Mouse (Mus musculus) G1E (cell line): ENCODE data around the gene Adarb1. TPM values are rescaled to one million over a fixed set of nuclear protein-coding genes. Genes with fewer than 3 reads are reported as not detected.

ENCODE experiments used
- ATAC-seq: 2 replicates; pipeline ENCODE4 v1.8.0; 2016; ENCODE audit warnings: mild to moderate bottlenecking; ENCODE audit not compliant: insufficient number of reproducible peaks, poor library complexity, low FRiP score, severe bottlenecking; ENCODE audit errors: extremely low read depth
- DNase-seq: peaks from one replicate; pipeline ENCODE4 v3.0.0; 2012; ENCODE audit warnings: low spot score
- H3K27me3 ChIP-seq: 2 replicates; pipeline ENCODE4 v1.6.1; 2012; ENCODE audit warnings: mild to moderate bottlenecking, low read length, inconsistent platforms; ENCODE audit not compliant: insufficient read depth
- H3K36me3 ChIP-seq: replicated peaks from 2 replicates; pipeline ENCODE3; 2012; ENCODE audit warnings: mild to moderate bottlenecking, inconsistent platforms
- H3K4me1 ChIP-seq: 2 replicates; pipeline ENCODE4 v1.6.1; 2012; ENCODE audit warnings: low read depth, low read length, inconsistent platforms, mixed read lengths; ENCODE audit not compliant: insufficient read depth
- H3K4me3 ChIP-seq: 2 replicates; pipeline ENCODE4 v1.5.1; 2012; ENCODE audit warnings: low read depth, mild to moderate bottlenecking, inconsistent platforms, low read length, moderate library complexity, mixed read lengths
- H3K9me3 ChIP-seq: replicated peaks from 2 replicates; pipeline ENCODE4 v1.6.1; 2012; ENCODE audit warnings: inconsistent platforms
- CTCF ChIP-seq: IDR thresholded peaks from 2 replicates; pipeline ENCODE4 v1.5.1; 2012; ENCODE audit warnings: low read depth, low read length, inconsistent platforms, mixed read lengths
- GATA1 ChIP-seq: IDR thresholded peaks from 2 replicates; pipeline ENCODE4 v1.6.1; 2012; ENCODE audit warnings: borderline replicate concordance, low read length, inconsistent platforms, mixed read lengths
- GATA2 ChIP-seq: IDR thresholded peaks from 2 replicates; pipeline ENCODE4 v1.6.1; 2012; ENCODE audit warnings: low read depth, low read length, inconsistent platforms, borderline replicate concordance
- POLR2AphosphoS5 ChIP-seq: IDR thresholded peaks from 2 replicates; pipeline ENCODE4 v1.6.1; 2012; ENCODE audit warnings: low read depth, low read length, inconsistent platforms; ENCODE audit not compliant: insufficient replicate concordance
- TAL1 ChIP-seq: conservative IDR thresholded peaks from 2 replicates; pipeline ENCODE4 v1.6.1; 2012; ENCODE audit warnings: low read depth, low read length, inconsistent platforms, mixed read lengths
- polyA plus RNA-seq: library from polyadenylated mRNA; stranded (reverse); fragments of >175 nt; gene quantifications from 2 replicates; pipeline ENCODE4 v1.2.3, GENCODE M21; 2012
- total RNA-seq, 2 experiments: library from RNA; stranded (forward) in 1 of 2; stranded (reverse) in 1 of 2; fragments of 200-1000 nt in 1 of 2; fragments of >200 nt in 1 of 2; fragmentation: Nextera tagmentation in 1 of 2; gene quantifications; 2 replicates each; pipeline ENCODE4 v1.2.3; 2014 to 2017

Gene Adarb1
- total and polyA plus RNA-seq, 3 experiments, result 0.05 TPM; not detected in 2

DNA sequence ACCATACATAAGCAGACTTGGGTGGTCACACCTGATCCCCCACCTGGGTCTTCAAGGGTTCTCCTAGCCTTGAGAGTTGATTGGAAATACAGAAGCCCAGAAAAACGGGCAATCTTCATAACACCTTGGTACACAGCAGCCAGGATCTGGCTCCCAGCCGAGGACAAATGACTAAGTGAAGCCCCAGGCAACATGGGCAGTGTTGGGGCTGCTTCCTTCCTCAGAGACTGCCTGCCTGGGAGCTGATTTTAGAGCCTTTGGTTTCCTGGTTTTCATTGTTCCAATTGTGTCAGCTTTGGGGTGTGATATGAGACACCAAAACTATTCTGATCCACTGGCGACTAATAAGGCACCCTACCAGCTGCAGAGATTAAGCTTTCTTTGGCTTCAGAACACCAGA lies 20.0 kb downstream of the Adarb1 start:
- DNase-seq (no peak), ATAC-seq (no peak)
- H3K9me3 ChIP-seq, result no peaks in the 10 kb centered on the region
- H3K4me3 ChIP-seq, result no peak overlapping the region
- H3K27me3 ChIP-seq, result peaks cover 4% of the 10 kb centered on the region
- H3K4me1 ChIP-seq, result no peaks in the 10 kb centered on the region
- no peak for TF ChIP-seq POLR2AphosphoS5
- TF ChIP-seq TAL1, result no peak
- TF ChIP-seq CTCF, result no peak
- no peak for TF ChIP-seq GATA1
- TF ChIP-seq GATA2, result no peak
- H3K36me3 ChIP-seq, result no peaks in the 10 kb centered on the region

DNA sequence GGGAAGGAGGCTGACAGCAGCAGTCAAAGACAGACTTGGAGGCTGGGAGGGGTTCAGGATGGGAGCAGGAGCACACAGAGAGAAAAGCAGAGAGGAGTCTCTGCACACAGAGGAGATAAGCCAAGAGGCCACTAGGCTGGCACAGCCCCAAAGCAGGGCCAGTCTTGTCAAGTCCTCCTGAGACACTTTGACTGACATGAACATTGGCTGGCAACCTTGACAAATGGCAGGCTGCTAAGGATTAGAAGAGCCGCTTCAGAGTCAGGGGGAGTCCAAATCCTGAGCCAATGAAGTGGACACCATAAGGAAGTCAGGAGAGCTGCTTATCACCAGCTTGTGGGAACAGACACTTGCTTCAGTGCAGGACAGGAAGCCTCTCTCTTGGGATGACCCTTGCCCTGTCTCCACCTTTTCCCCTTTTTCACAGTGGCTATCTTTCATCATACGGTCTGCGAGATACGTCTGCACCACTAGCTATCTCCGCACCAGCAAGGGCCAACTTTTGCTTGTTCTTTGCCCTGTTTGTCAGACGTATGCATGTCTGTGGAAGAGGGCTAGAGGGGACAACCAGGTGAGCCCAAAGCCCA lies 20.9 kb downstream of the Adarb1 start:
- peaks cover 5% of the 10 kb centered on the region for H3K27me3 ChIP-seq
- TF ChIP-seq CTCF (no peak), GATA2 (no peak), TAL1 (no peak), GATA1 (no peak), POLR2AphosphoS5 (no peak)
- no peak for ATAC-seq
- no peak for DNase-seq
- H3K4me1 ChIP-seq, result no peaks in the 10 kb centered on the region
- no peaks in the 10 kb centered on the region for H3K9me3 ChIP-seq
- H3K36me3 ChIP-seq, result no peaks in the 10 kb centered on the region
- no peak overlapping the region for H3K4me3 ChIP-seq

DNA sequence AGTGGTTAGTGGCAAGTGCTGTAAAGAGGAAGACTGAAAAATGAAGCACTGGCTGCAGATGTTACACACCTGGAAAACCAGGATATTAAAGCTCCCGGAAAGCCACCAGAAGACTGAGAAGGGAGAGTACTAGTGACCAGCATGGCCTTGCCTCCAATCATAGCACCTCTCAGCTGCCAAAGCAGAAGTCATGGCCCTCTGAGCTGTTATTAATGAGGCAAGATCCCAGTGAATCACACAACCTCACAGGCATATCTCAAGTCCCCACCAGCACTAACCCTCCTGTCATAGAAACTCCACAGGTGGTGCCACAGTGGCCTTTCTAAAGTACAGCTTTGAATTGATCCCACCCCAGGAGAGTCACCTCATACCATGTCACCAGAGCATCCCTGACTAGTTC lies 22.1 kb downstream of the Adarb1 start:
- TF ChIP-seq CTCF (no peak), GATA2 (no peak), GATA1 (no peak), POLR2AphosphoS5 (no peak), TAL1 (no peak)
- Histone ChIP-seq H3K27me3 (peaks cover 3% of the 10 kb centered on the region), H3K4me3 (no peak overlapping the region), H3K4me1 (no peaks in the 10 kb centered on the region), H3K9me3 (no peaks in the 10 kb centered on the region), H3K36me3 (no peaks in the 10 kb centered on the region)
- ATAC-seq (no peak), DNase-seq (no peak)

DNA sequence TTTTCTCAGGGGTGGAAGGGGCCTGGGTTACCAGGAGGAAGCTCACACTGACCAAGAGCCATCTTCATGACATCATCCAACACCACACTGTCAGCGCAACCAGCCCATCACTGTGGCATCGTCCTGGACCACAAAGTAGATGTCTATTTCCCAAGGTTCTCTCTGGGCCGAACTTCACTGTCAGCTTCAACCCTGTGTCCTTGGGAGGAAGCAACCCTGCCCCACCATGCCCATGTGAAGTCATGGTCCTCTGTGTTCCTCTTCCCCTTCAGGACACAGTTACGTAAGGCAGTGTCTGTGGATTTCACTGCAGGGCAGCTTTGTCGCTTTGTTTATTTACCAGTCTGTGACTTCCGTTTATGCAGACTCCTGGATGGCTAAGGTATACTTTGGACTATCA lies 27.0 kb downstream of the Adarb1 start:
- no peak for DNase-seq
- Histone ChIP-seq H3K36me3 (no peaks in the 10 kb centered on the region), H3K9me3 (no peaks in the 10 kb centered on the region), H3K4me3 (no peak overlapping the region), H3K27me3 (peaks cover 3% of the 10 kb centered on the region; the same call in 1 of the 2 replicates), H3K4me1 (no peaks in the 10 kb centered on the region)
- ATAC-seq, result no peak
- TF ChIP-seq TAL1 (no peak), CTCF (no peak), POLR2AphosphoS5 (no peak), GATA2 (no peak), GATA1 (no peak)

DNA sequence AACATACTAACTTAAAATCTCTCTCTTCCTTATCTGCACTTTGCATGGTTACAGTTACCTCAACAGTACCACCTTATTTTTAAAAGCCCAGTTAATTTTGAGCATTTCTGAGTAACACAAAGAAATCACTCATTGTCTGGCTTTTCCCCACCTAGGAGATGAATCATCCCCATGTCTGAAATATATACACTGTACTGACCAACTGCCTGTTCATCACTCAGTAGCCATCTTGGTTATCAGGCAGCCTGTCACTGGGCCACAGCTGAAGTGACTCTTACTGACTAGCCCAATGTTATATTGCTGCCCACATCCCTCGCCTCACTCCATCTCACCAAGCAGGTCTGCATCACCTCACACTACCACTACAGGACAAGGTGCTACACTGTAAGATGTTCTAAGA lies 30.5 kb downstream of the Adarb1 start:
- Histone ChIP-seq H3K9me3 (no peaks in the 10 kb centered on the region), H3K27me3 (peaks cover 12% of the 10 kb centered on the region), H3K36me3 (no peaks in the 10 kb centered on the region), H3K4me1 (no peaks in the 10 kb centered on the region), H3K4me3 (no peak overlapping the region)
- ATAC-seq, result no peak
- no peak for TF ChIP-seq CTCF
- no peak for TF ChIP-seq GATA1
- no peak for TF ChIP-seq GATA2
- TF ChIP-seq POLR2AphosphoS5, result no peak
- no peak for TF ChIP-seq TAL1
- DNase-seq, result no peak

DNA sequence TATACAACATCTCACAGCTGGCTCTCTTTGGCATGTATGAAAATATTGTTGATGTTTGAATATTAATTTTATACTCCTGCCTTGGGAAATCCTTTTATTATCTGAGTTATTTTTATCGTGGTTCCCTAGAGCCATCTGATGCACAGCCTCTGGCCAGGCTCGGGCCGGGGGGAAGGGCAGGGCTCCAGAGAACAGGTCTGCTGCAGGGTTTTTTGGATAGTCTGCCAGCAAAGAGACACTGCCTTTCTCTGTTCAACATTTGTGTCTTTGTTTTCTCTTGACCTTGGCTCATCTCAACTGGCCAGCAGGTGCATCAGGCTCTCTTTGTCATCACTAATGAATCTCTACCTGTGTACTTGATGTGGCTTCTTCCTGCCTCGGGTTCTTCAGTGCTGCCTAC lies 32.3 kb downstream of the Adarb1 start:
- ATAC-seq (no peak), DNase-seq (no peak)
- no peak for TF ChIP-seq GATA1
- no peak for TF ChIP-seq CTCF
- no peak for TF ChIP-seq POLR2AphosphoS5
- TF ChIP-seq GATA2, result no peak
- no peak for TF ChIP-seq TAL1
- Histone ChIP-seq H3K4me1 (no peaks in the 10 kb centered on the region), H3K4me3 (no peak overlapping the region), H3K9me3 (no peaks in the 10 kb centered on the region), H3K36me3 (no peaks in the 10 kb centered on the region), H3K27me3 (peaks cover 20% of the 10 kb centered on the region)

DNA sequence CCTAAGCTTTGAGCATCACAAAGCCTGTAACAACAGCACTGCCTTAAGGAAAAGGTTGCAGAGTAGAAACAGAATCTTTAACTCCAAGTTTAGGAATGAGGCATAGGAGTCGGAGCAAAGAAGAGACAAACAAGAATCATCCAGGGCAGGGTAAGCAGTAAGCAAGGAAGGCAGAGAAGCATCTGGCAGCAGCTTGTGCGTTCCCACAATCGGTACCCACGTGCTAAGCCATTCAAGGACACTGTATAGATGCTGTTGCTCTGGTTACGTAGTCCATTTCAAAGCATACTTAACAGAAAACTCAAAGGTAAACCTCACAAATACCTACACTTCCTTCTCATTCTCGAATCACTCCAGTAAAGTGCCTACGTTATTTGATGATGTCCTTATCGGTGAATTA lies 35.0 kb downstream of the Adarb1 start:
- no peak for DNase-seq
- no peaks in the 10 kb centered on the region for H3K36me3 ChIP-seq
- H3K4me3 ChIP-seq, result no peak overlapping the region
- ATAC-seq, result no peak
- H3K4me1 ChIP-seq, result no peaks in the 10 kb centered on the region
- no peaks in the 10 kb centered on the region for H3K9me3 ChIP-seq
- peaks cover 25% of the 10 kb centered on the region for H3K27me3 ChIP-seq
- TF ChIP-seq TAL1 (no peak), POLR2AphosphoS5 (no peak), GATA2 (no peak), GATA1 (no peak), CTCF (no peak)
